Mouse (Mus musculus) lung, adult 2 months (tissue): ENCODE results near the gene Nfx1.

ENCODE experiments used
- CTCF ChIP-seq: fragments of 200-500 bp; IDR thresholded peaks from 2 replicates; pipeline ENCODE4 v1.5.1; 2011; ENCODE audit warnings: mild to moderate bottlenecking, low read length, control low read depth; ENCODE audit not compliant: insufficient read depth
- POLR2A ChIP-seq: fragments of 200-500 bp; IDR thresholded peaks from 2 replicates; pipeline ENCODE4 v1.6.1; 2011; ENCODE audit warnings: low read depth, mild to moderate bottlenecking, control low read depth, low read length, borderline replicate concordance; ENCODE audit errors: extremely low read depth

- TF ChIP-seq POLR2A (no peak), CTCF (no peak)
Measured at GRCm38 (mm10) chr4:40947565-40948159, 23.0 kb upstream of the Nfx1 start.
